Mouse (Mus musculus): ENCODE results near the gene D630003M21Rik.

- TF ChIP-seq POLR2A (IDR thresholded peaks at IDR 0.05; ENCODE audit: borderline replicate concordance, control insufficient read depth, low read depth, low read length) (no peak), CTCF (IDR thresholded peaks at IDR 0.05; ENCODE audit: control insufficient read depth, insufficient read depth, low read length) (no peak)
Observed at GRCm38 (mm10) chr2:158167496-158168205, 61.4 kb downstream of the D630003M21Rik start.

Data from bone marrow, adult 2 months (tissue).